ENCODE assay signal across 11 mouse cellular contexts in the genomic region with DNA sequence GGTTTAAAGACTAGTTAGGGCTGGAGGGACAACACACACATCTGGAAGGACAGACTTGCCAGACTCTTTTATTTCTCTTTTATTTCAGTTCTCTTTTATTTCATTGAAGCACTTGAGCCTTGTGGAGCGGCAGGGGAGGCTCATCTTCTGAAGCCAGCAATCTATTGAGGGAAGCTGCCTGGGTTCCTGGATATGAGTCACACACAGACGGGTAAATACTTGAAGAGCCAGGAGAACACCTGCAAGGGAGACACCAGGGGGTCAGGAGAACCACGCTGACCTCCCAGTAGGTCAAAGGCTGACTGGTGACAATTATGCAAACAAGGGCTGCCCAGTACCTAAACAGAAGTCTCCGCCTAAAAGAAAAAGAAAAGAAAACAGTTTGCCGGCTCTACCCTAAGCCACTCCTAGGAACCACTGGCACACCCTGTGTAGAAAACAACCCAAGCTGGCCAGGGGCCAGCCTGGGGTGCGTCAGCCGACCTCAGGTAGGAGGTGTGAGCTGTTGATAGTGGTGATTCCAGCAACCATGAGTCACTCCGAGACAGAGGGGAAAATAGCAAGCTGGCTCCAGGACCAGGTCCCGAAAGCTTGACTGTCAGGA. TPM values are rescaled to one million over a fixed set of nuclear protein-coding genes. Genes with fewer than 3 reads are reported as not detected.
A peak's percentile ranks its signal among the peaks of the same experiment; 100 is the strongest.
DNase-seq lines count a peak whose midpoint lies in the region; ATAC-seq and TF ChIP-seq lines count a peak whose summit lies in the region.
"Had no signal": no experiment of that assay in that cellular context is flagged by ENCODE, and none has a peak within 500 bp of the region (broad histone marks: within the 10 kb centered on the region; RNA-seq: fewer than 3 reads in every experiment).

No protein-coding gene starts in this region.

- H3K9me3 ChIP-seq in heart, postnatal 0 days (replicated peaks; ENCODE audit: control insufficient read depth, low read length): no peaks in the 10 kb centered on the region
- H3K9me3 ChIP-seq in intestine, embryonic 16.5 days (ENCODE audit: control insufficient read depth, low read length): no peaks in the 10 kb centered on the region
- H3K9me3 ChIP-seq in stomach, embryonic 16.5 days (replicated peaks; ENCODE audit: control insufficient read depth, low read length): no peaks in the 10 kb centered on the region
- H3K9me3 ChIP-seq in hindbrain, postnatal 0 days (ENCODE audit: low read length): no peaks in the 10 kb centered on the region
- H3K9me3 ChIP-seq: heart, embryonic 15.5 days had no signal

- no peaks in the 10 kb centered on the region for H3K4me1 ChIP-seq in heart, postnatal 0 days (ENCODE audit: control insufficient read depth, insufficient read depth)
- H3K4me1 ChIP-seq in intestine, embryonic 16.5 days (ENCODE audit: control insufficient read depth, insufficient read depth, low read length): peaks cover 3% of the 10 kb centered on the region; the same call in 1 of the 2 replicates
- peaks cover 9% of the 10 kb centered on the region; the same call in 1 of the 2 replicates for H3K4me1 ChIP-seq in stomach, embryonic 16.5 days (ENCODE audit: control insufficient read depth, insufficient read depth, low read length)
- peaks cover 4% of the 10 kb centered on the region; the same call in 1 of the 2 replicates for H3K4me1 ChIP-seq in hindbrain, postnatal 0 days (ENCODE audit: insufficient read depth, low read length)

- 16% methylated on average over 9 of the region's 9 CpGs for WGBS in heart, postnatal 0 days
- 22% methylated on average over 9 of the region's 9 CpGs for WGBS in intestine, embryonic 16.5 days
- 26% methylated on average over 9 of the region's 9 CpGs for WGBS in stomach, embryonic 16.5 days
- 39% methylated on average over 9 of the region's 9 CpGs for WGBS in hindbrain, postnatal 0 days

- no peak overlapping the region for H3K4me3 ChIP-seq in heart, postnatal 0 days (ENCODE audit: low read depth, low read length)
- H3K4me3 ChIP-seq in intestine, embryonic 16.5 days (ENCODE audit: low read length): no peak overlapping the region
- H3K4me3 ChIP-seq in stomach, embryonic 16.5 days (replicated peaks; ENCODE audit: low read length): no peak overlapping the region
- no peak overlapping the region for H3K4me3 ChIP-seq in hindbrain, postnatal 0 days (ENCODE audit: low read length)
- H3K4me3 ChIP-seq: heart, embryonic 15.5 days had no signal

- peak; percentile 27; the same call in 1 of the 2 replicates for ATAC-seq in heart, postnatal 0 days (ENCODE audit: insufficient read depth, low read depth)
- ATAC-seq in intestine, embryonic 16.5 days: peak; percentile 93
- peak; percentile 89 for ATAC-seq in stomach, embryonic 16.5 days (ENCODE audit: insufficient read depth, low FRiP score)
- ATAC-seq in hindbrain, postnatal 0 days: no peak
- ATAC-seq: Patski had no signal

- TF ChIP-seq CTCF in heart, postnatal 0 days (IDR thresholded peaks at IDR 0.05; ENCODE audit: low read depth): no peak
- TF ChIP-seq CTCF in hindbrain, postnatal 0 days (IDR thresholded peaks at IDR 0.05; ENCODE audit: low read depth): no peak

- no peaks in the 10 kb centered on the region for H3K27me3 ChIP-seq in heart, postnatal 0 days (ENCODE audit: control insufficient read depth, insufficient read depth, low read length)
- no peaks in the 10 kb centered on the region for H3K27me3 ChIP-seq in intestine, embryonic 16.5 days (replicated peaks; ENCODE audit: control insufficient read depth, insufficient read depth, low read length)
- no peaks in the 10 kb centered on the region for H3K27me3 ChIP-seq in stomach, embryonic 16.5 days (ENCODE audit: control insufficient read depth, insufficient read depth, low read length)
- no peaks in the 10 kb centered on the region for H3K27me3 ChIP-seq in hindbrain, postnatal 0 days (ENCODE audit: insufficient read depth, low read length)
- H3K27me3 ChIP-seq: Patski had no signal

- no peak overlapping the region for H3K27ac ChIP-seq in heart, postnatal 0 days (ENCODE audit: low read depth)
- H3K27ac ChIP-seq in intestine, embryonic 16.5 days (ENCODE audit: low read length): no peak overlapping the region
- peak overlapping the region; percentile 72 for H3K27ac ChIP-seq in stomach, embryonic 16.5 days (ENCODE audit: low read length)
- no peak overlapping the region for H3K27ac ChIP-seq in hindbrain, postnatal 0 days
- H3K27ac ChIP-seq: heart, embryonic 15.5 days had no signal

- H3K36me3 ChIP-seq in heart, postnatal 0 days (replicated peaks; ENCODE audit: control insufficient read depth, insufficient read depth, low read length): no peaks in the 10 kb centered on the region
- H3K36me3 ChIP-seq in intestine, embryonic 16.5 days (ENCODE audit: control insufficient read depth, insufficient read depth, low read length): no peaks in the 10 kb centered on the region
- no peaks in the 10 kb centered on the region for H3K36me3 ChIP-seq in stomach, embryonic 16.5 days (ENCODE audit: control insufficient read depth, insufficient read depth, low read length)
- H3K36me3 ChIP-seq in hindbrain, postnatal 0 days (ENCODE audit: insufficient read depth, low read length): no peaks in the 10 kb centered on the region
- H3K36me3 ChIP-seq: heart, embryonic 15.5 days had no signal

- DNase-seq in heart, postnatal 0 days (ENCODE audit: low spot score): no peak
- no peak for DNase-seq in heart, adult 11 months
- peak; percentile 22 for DNase-seq in Muller cell, postnatal 12 days (ENCODE audit: inconsistent ontology term)
- DNase-seq in layer of hippocampus, postnatal 25 days (ENCODE audit: extremely low spot score in 1 of 2, low spot score in 1 of 2): no peak
- no peak for DNase-seq in hindbrain, postnatal 0 days (ENCODE audit: low spot score)
- no peak for DNase-seq in cerebellum, postnatal 36 days

- H3K9ac ChIP-seq in heart, postnatal 0 days (replicated peaks; ENCODE audit: low read depth, low read length): no peak overlapping the region
- H3K9ac ChIP-seq in intestine, embryonic 16.5 days (ENCODE audit: low read depth, low read length): no peak overlapping the region
- H3K9ac ChIP-seq in stomach, embryonic 16.5 days (ENCODE audit: low read length): no peak overlapping the region
- no peak overlapping the region for H3K9ac ChIP-seq in hindbrain, postnatal 0 days (replicated peaks; ENCODE audit: low read length)
- H3K9ac ChIP-seq: heart, embryonic 15.5 days had no signal

- H3K4me2 ChIP-seq in heart, postnatal 0 days (ENCODE audit: low read depth, low read length): no peak overlapping the region
- H3K4me2 ChIP-seq in intestine, embryonic 16.5 days (ENCODE audit: low read depth, low read length): no peak overlapping the region
- 0 out of 2 replicates have a peak overlapping the region, but pooled peaks have one; percentile 7 for H3K4me2 ChIP-seq in stomach, embryonic 16.5 days (ENCODE audit: low read depth, low read length)
- H3K4me2 ChIP-seq in hindbrain, postnatal 0 days (ENCODE audit: low read depth, low read length): no peak overlapping the region
- H3K4me2 ChIP-seq: heart, embryonic 15.5 days had no signal

- TF ChIP-seq EP300 in heart, postnatal 0 days (IDR thresholded peaks at IDR 0.05; ENCODE audit: low read depth): no peak

RNA-seq across cellular contexts. Expression of a gene that starts 21.5 kb away (rescaled TPM):
- total RNA-seq in heart, postnatal 0 days (2014; rRNA removed; ENCODE audit: low replicate concordance): 0.35 and 7.3 TPM in 2 replicates
- 0.04 and 0.19 TPM in 2 replicates for polyA plus RNA-seq in heart, postnatal 0 days (2015; fragmentation: Nextera tagmentation; extraction: Ambion mirVana)
- 0.47 and 0.53 TPM in 2 replicates for polyA plus RNA-seq in intestine, embryonic 16.5 days (2015; fragmentation: Nextera tagmentation; extraction: Ambion mirVana)
- polyA plus RNA-seq in stomach, embryonic 16.5 days (2015; fragmentation: Nextera tagmentation; extraction: Ambion mirVana): 1.4 and 1.5 TPM in 2 replicates
- under 1 TPM; 0.71 to 0.87 TPM for total RNA-seq in layer of hippocampus, postnatal 25 days (2021)
- total RNA-seq in hindbrain, postnatal 0 days (2014; rRNA removed): 22.1 TPM in 2 replicates
- polyA plus RNA-seq in hindbrain, postnatal 0 days (2015; fragmentation: Nextera tagmentation; extraction: Ambion mirVana): 2.7 and 3.6 TPM in 2 replicates
- total RNA-seq: megakaryocyte progenitor cell, adult 5-6 weeks had no signal
- polyA plus RNA-seq: Patski had no signal
